Mouse (Mus musculus) limb, embryonic 11.5 days (tissue): ENCODE measurements around the gene Uvssa. TPM values are rescaled to one million over a fixed set of nuclear protein-coding genes. Genes with fewer than 3 reads are reported as not detected.
A peak's percentile ranks its signal among the peaks of the same experiment; 100 is the strongest.

Source experiments
- ATAC-seq: fragments of 200-750 bp; cut with Nextera tagmentation; 2 replicates; pipeline ENCODE4 v1.8.0; 2017; ENCODE audit warnings: low read depth; ENCODE audit not compliant: insufficient number of reproducible peaks, low FRiP score, low TSS enrichment
- DNase-seq: peaks from one replicate; pipeline ENCODE4 v3.0.0-alpha.2; 2015; ENCODE audit warnings: low spot score
- H3K27ac ChIP-seq: fragments of 300-500 bp; sonication (generic); replicated peaks from 2 replicates; pipeline ENCODE4 v1.5.1; 2014; ENCODE audit warnings: low read depth, mild to moderate bottlenecking, low read length
- H3K27me3 ChIP-seq: fragments of 300-500 bp; sonication (generic); 2 replicates; pipeline ENCODE4 v1.6.1; 2014; ENCODE audit warnings: mild to moderate bottlenecking, low read length, mixed read lengths; ENCODE audit not compliant: control insufficient read depth, insufficient read depth
- H3K36me3 ChIP-seq: fragments of 300-500 bp; sonication (generic); 2 replicates; pipeline ENCODE4 v1.6.1; 2014; ENCODE audit warnings: mild to moderate bottlenecking, low read length, moderate library complexity, mixed read lengths; ENCODE audit not compliant: control insufficient read depth, insufficient read depth
- H3K4me1 ChIP-seq: fragments of 300-500 bp; sonication (generic); 2 replicates; pipeline ENCODE4 v1.6.1; 2014; ENCODE audit warnings: low read length, mixed read lengths; ENCODE audit not compliant: control insufficient read depth, insufficient read depth
- H3K4me2 ChIP-seq: fragments of 300-500 bp; sonication (generic); 2 replicates; pipeline ENCODE4 v1.6.1; 2014; ENCODE audit warnings: low read depth, mild to moderate bottlenecking, moderate library complexity; ENCODE audit not compliant: severe bottlenecking
- H3K4me3 ChIP-seq: fragments of 300-500 bp; sonication (generic); 2 replicates; pipeline ENCODE4 v1.5.1; 2014; ENCODE audit warnings: low read depth, low read length
- H3K9ac ChIP-seq: fragments of 300-500 bp; sonication (generic); 2 replicates; pipeline ENCODE4 v1.6.1; 2014; ENCODE audit warnings: mild to moderate bottlenecking, low read length
- H3K9me3 ChIP-seq: fragments of 300-500 bp; sonication (generic); 2 replicates; pipeline ENCODE4 v1.6.1; 2016; ENCODE audit warnings: low read length; ENCODE audit not compliant: control insufficient read depth
- WGBS: fragments of 180-500 bp; shearing (Covaris S2); extraction: QIAGEN DNeasy Blood & Tissue Kit; methylation state at CpG from one replicate; pipeline ENCODE4 v1.1.7; 2014; 5-methylcytosine and 5-hydroxymethylcytosine counted together
- polyA plus RNA-seq: library from polyadenylated mRNA; unstranded; fragments of >200 nt; fragmentation: Nextera tagmentation; extraction: Ambion mirVana; gene quantifications from 2 replicates; pipeline ENCODE4 v1.2.1, GENCODE M21; 2014

Uvssa gene
- polyA plus RNA-seq, 1 experiment from 2014 or later, result 8.6 TPM

GRCm38 (mm10) chr5:33387550-33387949 lies 9.2 kb downstream of the Uvssa start:
- ATAC-seq, result no peak
- 90% methylated on average over 11 of the region's 11 CpGs for WGBS
- Histone ChIP-seq H3K9me3 (no peaks in the 10 kb centered on the region), H3K4me3 (no peak overlapping the region), H3K4me2 (no peak overlapping the region), H3K27me3 (no peaks in the 10 kb centered on the region), H3K36me3 (no peaks in the 10 kb centered on the region), H3K27ac (no peak overlapping the region), H3K4me1 (no peaks in the 10 kb centered on the region), H3K9ac (no peak overlapping the region)
- no peak for DNase-seq

- no peak overlapping the region for H3K4me3 ChIP-seq
- no peak for ATAC-seq
- no peaks in the 10 kb centered on the region for H3K27me3 ChIP-seq
- no peaks in the 10 kb centered on the region for H3K9me3 ChIP-seq
- no peak overlapping the region for H3K4me2 ChIP-seq
- no peaks in the 10 kb centered on the region for H3K4me1 ChIP-seq
- peak; percentile 86 for DNase-seq
- H3K36me3 ChIP-seq, result no peaks in the 10 kb centered on the region
- WGBS, result 12% methylated on average over 7 of the region's 7 CpGs
- H3K9ac ChIP-seq, result no peak overlapping the region
- H3K27ac ChIP-seq, result no peak overlapping the region
Measured at GRCm38 (mm10) chr5:33393803-33394202, 15.5 kb downstream of the Uvssa start.

- no peak for ATAC-seq
- DNase-seq, result no peak
- Histone ChIP-seq H3K27me3 (no peaks in the 10 kb centered on the region), H3K4me3 (no peak overlapping the region), H3K9me3 (no peaks in the 10 kb centered on the region), H3K4me1 (no peaks in the 10 kb centered on the region), H3K9ac (no peak overlapping the region), H3K36me3 (no peaks in the 10 kb centered on the region), H3K27ac (no peak overlapping the region), H3K4me2 (no peak overlapping the region)
- 87% methylated on average over 11 of the region's 11 CpGs for WGBS
Measured at GRCm38 (mm10) chr5:33395693-33396092, 17.3 kb downstream of the Uvssa start.

DNA sequence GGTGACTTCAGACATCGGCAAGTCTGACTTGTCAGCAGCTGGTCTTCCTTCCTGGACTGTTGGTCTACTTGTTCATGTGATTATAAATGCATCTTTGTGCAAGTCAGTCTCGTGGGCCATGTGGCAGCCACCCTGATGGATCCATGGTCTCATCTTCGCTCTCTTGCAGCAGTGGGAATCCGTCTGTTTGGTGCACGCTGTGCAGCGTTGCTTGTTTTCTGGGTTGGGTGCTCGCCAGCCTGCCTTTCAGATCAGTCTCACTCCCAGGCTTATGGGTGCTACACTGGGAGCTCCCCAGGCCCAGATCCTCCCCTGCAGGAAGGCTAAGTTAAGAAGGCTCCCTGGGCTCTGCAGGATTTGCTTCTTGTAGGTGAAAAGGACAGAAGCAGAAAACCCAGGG lies 18.5 kb downstream of the Uvssa start:
- WGBS, result 83% methylated on average over 7 of the region's 7 CpGs
- ATAC-seq (no peak), DNase-seq (no peak)
- Histone ChIP-seq H3K36me3 (no peaks in the 10 kb centered on the region), H3K9ac (no peak overlapping the region), H3K4me1 (no peaks in the 10 kb centered on the region), H3K9me3 (no peaks in the 10 kb centered on the region), H3K4me2 (no peak overlapping the region), H3K27ac (no peak overlapping the region), H3K4me3 (no peak overlapping the region), H3K27me3 (no peaks in the 10 kb centered on the region)

GRCm38 (mm10) chr5:33400819-33401218 lies 22.5 kb downstream of the Uvssa start:
- H3K4me1 ChIP-seq, result no peaks in the 10 kb centered on the region
- no peak overlapping the region for H3K4me3 ChIP-seq
- H3K27me3 ChIP-seq, result no peaks in the 10 kb centered on the region
- H3K9me3 ChIP-seq, result no peaks in the 10 kb centered on the region
- no peak overlapping the region for H3K4me2 ChIP-seq
- no peak for ATAC-seq
- H3K36me3 ChIP-seq, result no peaks in the 10 kb centered on the region
- no peak for DNase-seq
- no peak overlapping the region for H3K9ac ChIP-seq
- no peak overlapping the region for H3K27ac ChIP-seq
- WGBS, result 56% methylated on average over 12 of the region's 12 CpGs

DNA sequence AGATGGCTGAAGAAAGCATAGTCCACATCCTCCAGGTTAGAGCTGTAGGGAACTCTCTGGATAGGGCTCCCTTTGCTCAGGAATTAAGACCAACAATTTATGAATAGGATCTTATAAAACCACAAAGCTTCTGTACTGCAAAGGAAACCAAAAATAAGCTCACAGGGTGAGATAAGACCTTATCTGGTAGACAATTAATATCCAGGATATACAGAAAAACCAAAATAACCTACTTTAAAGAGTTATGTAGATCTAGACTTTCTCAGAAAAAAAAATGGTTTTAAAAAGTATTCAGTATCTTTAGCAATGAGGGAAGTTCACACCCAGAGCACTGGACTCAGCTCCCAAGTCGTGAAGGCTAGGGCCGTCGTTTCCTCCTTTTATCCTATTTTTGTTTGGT lies 42.0 kb downstream of the Uvssa start:
- H3K4me3 ChIP-seq, result no peak overlapping the region
- no peaks in the 10 kb centered on the region for H3K9me3 ChIP-seq
- no peaks in the 10 kb centered on the region for H3K27me3 ChIP-seq
- no peaks in the 10 kb centered on the region for H3K36me3 ChIP-seq
- ATAC-seq (no peak), DNase-seq (no peak)
- H3K27ac ChIP-seq, result no peak overlapping the region
- no peak overlapping the region for H3K9ac ChIP-seq
- no peaks in the 10 kb centered on the region for H3K4me1 ChIP-seq
- 81% methylated on average over 3 of the region's 3 CpGs for WGBS
- H3K4me2 ChIP-seq, result no peak overlapping the region

GRCm38 (mm10) chr5:33427461-33427860 lies 49.1 kb downstream of the Uvssa start:
- Histone ChIP-seq H3K4me2 (no peak overlapping the region), H3K9me3 (no peaks in the 10 kb centered on the region), H3K27ac (no peak overlapping the region), H3K36me3 (no peaks in the 10 kb centered on the region), H3K4me1 (peaks cover 5% of the 10 kb centered on the region; the same call in 1 of the 2 replicates), H3K27me3 (peaks cover 45% of the 10 kb centered on the region), H3K4me3 (no peak overlapping the region), H3K9ac (no peak overlapping the region)
- DNase-seq, result no peak
- ATAC-seq, result no peak

- no peak for DNase-seq
- Histone ChIP-seq H3K27ac (no peak overlapping the region), H3K4me2 (no peak overlapping the region), H3K4me3 (peak overlapping the region; percentile 24; the same call in 1 of the 2 replicates), H3K36me3 (no peaks in the 10 kb centered on the region), H3K9ac (no peak overlapping the region), H3K27me3 (peaks cover 72% of the 10 kb centered on the region), H3K4me1 (peaks cover 19% of the 10 kb centered on the region), H3K9me3 (no peaks in the 10 kb centered on the region)
- 2% methylated on average over 16 of the region's 16 CpGs for WGBS
- ATAC-seq, result no peak
Measured at GRCm38 (mm10) chr5:33430106-33430505, 51.8 kb downstream of the Uvssa start.

DNA sequence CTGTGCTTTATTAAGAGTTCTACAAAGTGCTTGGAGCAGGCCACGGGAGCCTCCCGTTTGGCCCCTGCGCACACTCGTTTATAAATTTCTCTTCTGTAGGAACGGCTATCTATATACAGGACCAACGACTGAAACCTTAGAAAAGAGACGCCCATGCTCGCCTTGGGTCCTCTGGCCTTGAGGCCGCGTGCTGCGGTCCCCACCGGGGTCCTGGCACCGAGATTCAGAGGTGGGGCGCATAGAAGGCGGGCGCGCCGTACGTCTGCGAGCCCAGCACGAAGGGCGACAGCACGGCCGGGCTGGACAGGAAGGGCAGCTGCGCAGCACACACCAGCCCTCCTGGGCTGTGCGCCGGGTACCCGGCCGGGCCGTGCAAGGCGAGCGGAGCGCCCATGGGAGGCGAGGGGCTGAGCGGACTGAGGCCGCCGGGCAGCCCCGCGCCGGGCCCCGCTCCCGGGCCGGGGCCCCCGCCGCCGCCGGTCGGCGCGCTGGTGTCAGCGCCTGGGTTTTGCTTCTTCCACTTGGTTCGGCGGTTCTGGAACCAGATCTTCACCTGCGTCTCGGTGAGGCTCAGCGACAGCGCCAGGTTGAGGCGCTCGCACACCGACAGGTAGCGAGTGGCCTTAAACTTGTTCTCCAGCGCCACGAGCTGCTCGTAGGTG lies 52.3 kb downstream of the Uvssa start:
- peak overlapping the region; percentile 27; the same call in 1 of the 2 replicates for H3K4me2 ChIP-seq
- no peak for ATAC-seq
- peak; percentile 58 for DNase-seq
- peaks cover 77% of the 10 kb centered on the region for H3K27me3 ChIP-seq
- H3K4me3 ChIP-seq, result peak overlapping the region; percentile 24; the same call in 1 of the 2 replicates
- peaks cover 19% of the 10 kb centered on the region for H3K4me1 ChIP-seq
- no peaks in the 10 kb centered on the region for H3K36me3 ChIP-seq
- 1% methylated on average over 54 of the region's 64 CpGs for whole genome bisulfite sequencing
- H3K27ac ChIP-seq, result no peak overlapping the region
- no peaks in the 10 kb centered on the region for H3K9me3 ChIP-seq
- no peak overlapping the region for H3K9ac ChIP-seq
